Mouse (Mus musculus): ENCODE data around the gene Sdk1. TPM values are rescaled to one million over a fixed set of nuclear protein-coding genes. Genes with fewer than 3 reads are reported as not detected.

The Sdk1 gene
- total and polyA plus RNA-seq, 3 experiments: 0.04 to 0.87 TPM; not detected in 1

GRCm38 (mm10) chr5:142107434-142107833 is 866.1 kb downstream of the Sdk1 start:
- H3K4me1 ChIP-seq (ENCODE audit: control insufficient read depth in 1 of 2, insufficient read depth in 2 of 2): no peaks in the 10 kb centered on the region
- H3K4me2 ChIP-seq (ENCODE audit: insufficient read depth, low read depth, poor library complexity, severe bottlenecking): no peak overlapping the region
- peaks cover 9% of the 10 kb centered on the region for H3K9me3 ChIP-seq (replicated peaks; ENCODE audit: low read length)
- dilution Hi-C loops (cut with MboI; ENCODE audit: extremely low pct_ligation_motif_present, extremely low pct_unique_long_range_greater_than_20kb, low sequenced_read_pairs) (no loop called here), in situ Hi-C loops (cut with MboI; ENCODE audit: low pct_ligation_motif_present, low pct_unique_long_range_greater_than_20kb, low sequenced_read_pairs) (no loop called here)
- no peak overlapping the region for H3K9ac ChIP-seq (ENCODE audit: insufficient read depth, low read depth)
- no peaks in the 10 kb centered on the region for H3K79me2 ChIP-seq (replicated peaks; ENCODE audit: control insufficient read depth, extremely low read depth, insufficient read depth, poor library complexity, severe bottlenecking)
- peaks cover 66% of the 10 kb centered on the region for H3K27me3 ChIP-seq (replicated peaks)
- TF ChIP-seq NELFE (IDR thresholded peaks at IDR 0.05; ENCODE audit: low read depth, low read length) (no peak), TBP (conservative IDR thresholded peaks at IDR 0.05; ENCODE audit: low read depth, low read length) (no peak), ZMIZ1 (IDR thresholded peaks at IDR 0.05; ENCODE audit: low read depth, low read length) (no peak), SIN3A (IDR thresholded peaks at IDR 0.05; ENCODE audit: low read length) (no peak), CHD1 (IDR thresholded peaks at IDR 0.05; ENCODE audit: low read depth, low read length) (no peak), ETS1 (conservative IDR thresholded peaks at IDR 0.05; ENCODE audit: low read depth, low read length) (no peak), ZKSCAN1 (IDR thresholded peaks at IDR 0.05; ENCODE audit: borderline replicate concordance, low read depth, low read length) (no peak), UBTF (IDR thresholded peaks at IDR 0.05; ENCODE audit: low read depth, low read length) (no peak), IRF4 (IDR thresholded peaks at IDR 0.05; ENCODE audit: low read depth, low read length) (no peak), HCFC1 (IDR thresholded peaks at IDR 0.05; ENCODE audit: low read depth, low read length) (no peak), MXI1 (IDR thresholded peaks at IDR 0.05; ENCODE audit: low read depth, low read length) (no peak), CHD2 (IDR thresholded peaks at IDR 0.05; ENCODE audit: low read length) (no peak), USF2 (conservative IDR thresholded peaks at IDR 0.05; ENCODE audit: low read depth, low read length) (no peak)
- no peak for DNase-seq (ENCODE audit: extremely low read depth)
- H3K4me3 ChIP-seq (replicated peaks in 1 of 3; ENCODE audit: low read depth in 2 of 3, low read length in 2 of 3, poor library complexity in 1 of 3): no peak overlapping the region
- no peaks in the 10 kb centered on the region for H3K36me3 ChIP-seq (replicated peaks in 1 of 2; ENCODE audit: control insufficient read depth in 1 of 2, insufficient read depth in 1 of 2, low read length in 1 of 2)
- no peak overlapping the region for H3K27ac ChIP-seq (ENCODE audit: insufficient read depth, low read depth)

- H3K79me2 ChIP-seq (replicated peaks; ENCODE audit: control insufficient read depth, extremely low read depth, insufficient read depth, poor library complexity, severe bottlenecking): no peaks in the 10 kb centered on the region
- no peak for DNase-seq (ENCODE audit: extremely low read depth)
- TF ChIP-seq POLR2A (IDR thresholded peaks at IDR 0.05; ENCODE audit: low read depth, low read length) (no peak), SMC3 (IDR thresholded peaks at IDR 0.05; ENCODE audit: low read depth, low read length) (no peak), E2F4 (IDR thresholded peaks at IDR 0.05; ENCODE audit: insufficient replicate concordance, low read depth, low read length) (no peak), CTCF (conservative IDR thresholded peaks at IDR 0.05 in 1 of 2, IDR thresholded peaks at IDR 0.05 in 1 of 2; ENCODE audit: low read depth in 2 of 2, low read length in 2 of 2) (no peak), CHD2 (IDR thresholded peaks at IDR 0.05; ENCODE audit: low read length) (no peak), MAX (IDR thresholded peaks at IDR 0.05; ENCODE audit: low read length) (no peak), RAD21 (IDR thresholded peaks at IDR 0.05; ENCODE audit: low read depth, low read length) (no peak), RCOR1 (conservative IDR thresholded peaks at IDR 0.05; ENCODE audit: low read depth, low read length) (no peak), MYC (IDR thresholded peaks at IDR 0.05; ENCODE audit: low read depth, low read length) (no peak), UBTF (IDR thresholded peaks at IDR 0.05; ENCODE audit: low read depth, low read length) (no peak), USF1 (IDR thresholded peaks at IDR 0.05; ENCODE audit: low read depth, low read length) (no peak), HCFC1 (IDR thresholded peaks at IDR 0.05; ENCODE audit: low read depth, low read length) (no peak), NRF1 (IDR thresholded peaks at IDR 0.05; ENCODE audit: low read depth, low read length) (no peak), MEF2A (IDR thresholded peaks at IDR 0.05; ENCODE audit: borderline replicate concordance, low read depth, low read length) (no peak), ETS1 (conservative IDR thresholded peaks at IDR 0.05; ENCODE audit: low read depth, low read length) (no peak), JUND (conservative IDR thresholded peaks at IDR 0.05; ENCODE audit: low read depth, low read length) (no peak), GABPA (IDR thresholded peaks at IDR 0.05; ENCODE audit: insufficient replicate concordance, low read depth, low read length) (no peak), SIN3A (IDR thresholded peaks at IDR 0.05; ENCODE audit: low read length) (no peak), BHLHE40 (IDR thresholded peaks at IDR 0.05; ENCODE audit: low read depth, low read length) (no peak)
- H3K4me3 ChIP-seq (replicated peaks in 1 of 3; ENCODE audit: low read depth in 2 of 3, low read length in 2 of 3, poor library complexity in 1 of 3): no peak overlapping the region
- H3K27me3 ChIP-seq (replicated peaks): peaks cover 65% of the 10 kb centered on the region
- no peaks in the 10 kb centered on the region for H3K36me3 ChIP-seq (replicated peaks in 1 of 2; ENCODE audit: control insufficient read depth in 1 of 2, insufficient read depth in 1 of 2, low read length in 1 of 2)
- H3K4me2 ChIP-seq (ENCODE audit: insufficient read depth, low read depth, poor library complexity, severe bottlenecking): no peak overlapping the region
- in situ Hi-C loops (cut with MboI; ENCODE audit: low pct_ligation_motif_present, low pct_unique_long_range_greater_than_20kb, low sequenced_read_pairs): no loop called here
- no peak overlapping the region for H3K27ac ChIP-seq (ENCODE audit: insufficient read depth, low read depth)
- H3K4me1 ChIP-seq (ENCODE audit: control insufficient read depth in 1 of 2, insufficient read depth in 2 of 2): no peaks in the 10 kb centered on the region
- peaks cover 14% of the 10 kb centered on the region for H3K9me3 ChIP-seq (replicated peaks; ENCODE audit: low read length)
- H3K9ac ChIP-seq (ENCODE audit: insufficient read depth, low read depth): no peak overlapping the region
- dilution Hi-C loops (cut with MboI; ENCODE audit: extremely low pct_ligation_motif_present, extremely low pct_unique_long_range_greater_than_20kb, low sequenced_read_pairs): no loop called here
Measured at GRCm38 (mm10) chr5:142111989-142112388, 870.7 kb downstream of the Sdk1 start.

Data from CH12.LX (cell line).